Mouse (Mus musculus): ENCODE data around the gene 1700034I23Rik.
"Not testable (repeated sequence)": the region's sequence is repeated elsewhere in the genome, so short reads cannot be mapped to it uniquely, and the experiment has no call there.

Gene 1700034I23Rik

GRCm38 (mm10) chr3:40902443-40902842 lies at the start of gene 1700034I23Rik:
Gene 1700034I23Rik, minus strand, starts transcription at chr3:40902543.
- DNase-seq (ENCODE audit: low read depth, low spot score) = not testable (repeated sequence)

GRCm38 (mm10) chr3:40951365-40951764 lies 49.0 kb upstream of the 1700034I23Rik start:
- peak; percentile 37 for DNase-seq (ENCODE audit: low read depth, low spot score)

- DNase-seq (ENCODE audit: low read depth, low spot score) = peak; percentile 31
These were observed 48.4 kb upstream of the 1700034I23Rik start for GRCm38 (mm10) chr3:40950601-40951201.

GRCm38 (mm10) chr3:40949903-40950600 lies 47.7 kb upstream of the 1700034I23Rik start:
- DNase-seq (ENCODE audit: low read depth, low spot score) = peak; percentile 9

GRCm38 (mm10) chr3:40949170-40949902 lies 47.0 kb upstream of the 1700034I23Rik start, which contains the start of gene Larp1b:
Gene Larp1b, plus strand, starts transcription at chr3:40949828.
- peak; percentile 96 for DNase-seq (ENCODE audit: low read depth, low spot score)

GRCm38 (mm10) chr3:40939019-40939418 lies 36.7 kb upstream of the 1700034I23Rik start:
- DNase-seq (ENCODE audit: low read depth, low spot score) = no peak

- no peak for DNase-seq (ENCODE audit: low read depth, low spot score)
These were observed 36.2 kb upstream of the 1700034I23Rik start for GRCm38 (mm10) chr3:40938592-40938991.

- no peak for DNase-seq (ENCODE audit: low read depth, low spot score)
These were observed 35.8 kb upstream of the 1700034I23Rik start for GRCm38 (mm10) chr3:40938189-40938588.

GRCm38 (mm10) chr3:40894336-40894735 lies 8.0 kb downstream of the 1700034I23Rik start:
- peak; percentile 8 for DNase-seq (ENCODE audit: low read depth, low spot score)

GRCm38 (mm10) chr3:40893816-40894258 lies 8.5 kb downstream of the 1700034I23Rik start:
- peak; percentile 99 for DNase-seq (ENCODE audit: low read depth, low spot score)

- not testable (repeated sequence) for DNase-seq (ENCODE audit: low read depth, low spot score)
These were observed 49.1 kb downstream of the 1700034I23Rik start for GRCm38 (mm10) chr3:40853123-40853738.

Measured in ES-CJ7 (cell line).